Mouse (Mus musculus) erythroblast, embryonic 14.5 days (primary cell): ENCODE data around the gene Mcrs1.

Experiments
- GATA1 ChIP-seq: IDR thresholded peaks from 2 replicates; pipeline ENCODE4 v1.6.1; 2012; ENCODE audit warnings: low read length, inconsistent platforms, mixed read lengths
- TAL1 ChIP-seq: IDR thresholded peaks from 3 replicates; pipeline ENCODE4 v1.6.1; 2012; ENCODE audit warnings: low read length, inconsistent platforms, mixed read lengths

GRCm38 (mm10) chr15:99252381-99253174 lies 817 bp upstream of the Mcrs1 start:
- TF ChIP-seq GATA1 (no peak), TAL1 (no peak)
